Mouse (Mus musculus) kidney, adult 2 months (tissue): Measurements from ENCODE around the gene Gm49776.

Experiments
- CTCF ChIP-seq: fragments of 200-500 bp; conservative IDR thresholded peaks from 2 replicates; pipeline ENCODE4 v1.5.1; 2011; ENCODE audit warnings: low read depth, mild to moderate bottlenecking, control low read depth, low read length, moderate library complexity, mixed read lengths; ENCODE audit not compliant: insufficient read depth, insufficient read length
- POLR2A ChIP-seq: fragments of 200-500 bp; IDR thresholded peaks from one replicate; pipeline ENCODE4 v1.6.1; 2011; ENCODE audit warnings: low read depth, low read length, control low read depth

GRCm38 (mm10) chr16:18227897-18228422, 30.2 kb downstream of the Gm49776 start:
- TF ChIP-seq POLR2A (no peak), CTCF (no peak)
